In genomic region chr2:62360872-62361271, GRCm38 (mm10) we compare ENCODE assay signal across 17 mouse cellular contexts.
"Had no signal": no experiment of that assay in that cellular context is flagged by ENCODE, and none has a peak within 500 bp of the region (broad histone marks: within the 10 kb centered on the region; RNA-seq: fewer than 3 reads in every experiment).

No protein-coding gene starts in this region.

- H3K4me1 ChIP-seq: lung, embryonic 15.5 days; midbrain, embryonic 15.5 days; neural tube, embryonic 12.5 days; stomach, embryonic 15.5 days had no signal

- H3K4me3 ChIP-seq: lung, embryonic 15.5 days; megakaryocyte, embryonic 14.5 days; midbrain, embryonic 13.5 days; midbrain, embryonic 15.5 days; neural tube, embryonic 12.5 days; stomach, embryonic 15.5 days had no signal

- H3K9me3 ChIP-seq: lung, embryonic 15.5 days; megakaryocyte, embryonic 14.5 days; midbrain, embryonic 13.5 days; midbrain, embryonic 15.5 days; neural tube, embryonic 12.5 days; stomach, embryonic 15.5 days had no signal

- H3K4me2 ChIP-seq: lung, embryonic 15.5 days; midbrain, embryonic 11.5 days; midbrain, embryonic 13.5 days; midbrain, embryonic 15.5 days; neural tube, embryonic 12.5 days; stomach, embryonic 15.5 days had no signal

- H3K27ac ChIP-seq: lung, embryonic 15.5 days; macrophage; midbrain, embryonic 13.5 days; midbrain, embryonic 15.5 days; neural tube, embryonic 12.5 days; stomach, embryonic 15.5 days; stomach, postnatal 0 days had no signal

- ATAC-seq: lung, postnatal 0 days; midbrain, embryonic 13.5 days; midbrain, embryonic 15.5 days had no signal

- H3K9ac ChIP-seq: lung, embryonic 15.5 days; midbrain, embryonic 13.5 days; midbrain, embryonic 15.5 days; neural tube, embryonic 12.5 days; stomach, embryonic 15.5 days had no signal

- H3K27me3 ChIP-seq: lung, embryonic 15.5 days; megakaryocyte, embryonic 14.5 days; midbrain, embryonic 13.5 days; midbrain, embryonic 15.5 days; neural tube, embryonic 12.5 days; stomach, embryonic 15.5 days had no signal

- DNase-seq: lung, adult 2 months; lung, postnatal 14 days; lung, postnatal 36 days; right cerebral cortex, postnatal 14 days; thymus, adult 2 months; thymus, postnatal 25 days; thymus, postnatal 4 days had no signal

- H3K36me3 ChIP-seq: lung, embryonic 15.5 days; midbrain, embryonic 13.5 days; midbrain, embryonic 15.5 days; neural tube, embryonic 12.5 days; stomach, embryonic 15.5 days had no signal
